Mouse (Mus musculus): ENCODE data around the gene Arhgef33.

DNA sequence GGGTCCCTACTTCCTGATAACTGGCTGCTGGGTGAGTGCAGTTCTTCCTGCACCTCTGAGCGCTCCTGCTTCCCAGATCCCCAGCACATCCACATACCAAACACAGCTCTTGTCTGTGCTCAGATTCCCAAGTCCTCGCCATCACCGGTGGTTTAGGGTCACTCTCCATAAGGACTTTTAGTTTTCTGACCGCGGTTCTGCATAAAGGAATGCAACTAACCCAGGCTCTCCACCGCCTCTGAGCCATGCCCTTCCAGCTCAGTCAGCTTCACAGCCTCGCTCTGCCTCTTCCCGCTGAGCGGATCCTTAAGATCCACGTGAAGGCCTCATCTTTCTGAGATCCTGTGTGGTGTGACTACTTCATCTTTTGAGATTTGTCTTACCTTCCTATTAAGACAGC, 82.8 kb downstream of the Arhgef33 start:
- no peak for TF ChIP-seq POLR2A (IDR thresholded peaks at IDR 0.05; ENCODE audit: insufficient read depth, low read depth, low read length)
- no peak for TF ChIP-seq CTCF (IDR thresholded peaks at IDR 0.05)
- no peak for TF ChIP-seq EP300 (IDR thresholded peaks at IDR 0.05; ENCODE audit: insufficient read depth, low read depth, low read length)
